Mouse (Mus musculus) cortical plate, adult 2 months (tissue): ENCODE results near the gene Gck.

Experiments used
- CTCF ChIP-seq: fragments of 200-500 bp; IDR thresholded peaks from 2 replicates; pipeline ENCODE4 v1.5.1; 2011; ENCODE audit warnings: mild to moderate bottlenecking, control low read depth, low read length; ENCODE audit not compliant: insufficient read depth; ENCODE audit errors: extremely low read depth
- POLR2A ChIP-seq: fragments of 200-500 bp; IDR thresholded peaks from 2 replicates; pipeline ENCODE4 v1.6.1; 2011; ENCODE audit warnings: mild to moderate bottlenecking, low read length, control low read depth; ENCODE audit not compliant: insufficient read depth; ENCODE audit errors: extremely low read depth

DNA sequence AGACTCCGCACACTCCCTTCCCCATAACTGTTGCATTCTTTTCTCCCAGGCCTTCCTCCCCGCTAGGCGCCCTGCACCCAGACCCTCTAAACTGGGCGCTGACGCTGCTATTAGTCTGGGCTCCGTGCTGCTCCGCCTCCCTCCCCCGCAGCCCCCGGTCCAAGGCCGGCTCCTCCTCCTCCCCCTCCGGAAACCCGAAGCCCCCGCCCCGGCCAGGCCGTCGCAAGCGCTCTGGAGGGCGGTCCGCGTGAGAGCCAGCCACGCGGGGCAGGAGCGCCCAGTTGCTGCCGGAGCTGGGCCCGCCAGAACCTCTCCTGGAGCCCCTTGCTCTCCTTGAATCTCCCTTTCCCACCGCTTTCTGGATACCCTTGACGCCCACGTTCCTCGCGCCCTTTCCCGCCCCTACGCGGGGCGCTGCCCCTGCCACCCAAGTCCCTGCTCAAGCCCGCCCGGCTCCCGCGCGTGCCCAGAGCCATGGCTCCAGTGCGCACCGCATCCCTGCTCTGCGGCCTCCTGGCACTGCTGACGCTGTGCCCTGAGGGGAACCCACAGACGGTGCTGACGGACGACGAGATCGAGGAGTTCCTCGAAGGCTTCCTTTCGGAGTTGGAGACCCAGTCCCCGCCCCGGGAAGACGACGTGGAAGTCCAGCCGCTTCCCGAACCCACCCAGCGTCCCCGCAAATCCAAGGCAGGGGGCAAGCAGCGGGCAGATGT lies 88.0 kb downstream of the Gck start, which contains the start of gene Aebp1:
- TF ChIP-seq CTCF (no peak), POLR2A (no peak)
